Mouse (Mus musculus) embryonic stem cell, embryonic (primary cell): ENCODE data around the gene Hpd.
"Not testable (repeated sequence)": the region's sequence is repeated elsewhere in the genome, so short reads cannot be mapped to it uniquely, and the experiment has no call there.

Source experiments
- CTCF ChIA-PET, 4 experiments: fragments of 300-600 bp in 2 of 4; fragments of 350-600 bp in 2 of 4; sonication (Branson Sonifier 250); formaldehyde crosslinking; loops; one replicate each; lab custom pipeline; 2022; ENCODE audit warnings: inconsistent platforms in 2 of 4; lab: Charles Lee
- POLR2A ChIA-PET, 4 experiments: fragments of 300-600 bp in 2 of 4; fragments of 350-600 bp in 2 of 4; sonication (Branson Sonifier 250); formaldehyde crosslinking; loops; one replicate each; lab custom pipeline; 2022; ENCODE audit warnings: antibody characterized with exemption in 4 of 4, inconsistent platforms in 1 of 4; lab: Charles Lee

Hpd gene

DNA sequence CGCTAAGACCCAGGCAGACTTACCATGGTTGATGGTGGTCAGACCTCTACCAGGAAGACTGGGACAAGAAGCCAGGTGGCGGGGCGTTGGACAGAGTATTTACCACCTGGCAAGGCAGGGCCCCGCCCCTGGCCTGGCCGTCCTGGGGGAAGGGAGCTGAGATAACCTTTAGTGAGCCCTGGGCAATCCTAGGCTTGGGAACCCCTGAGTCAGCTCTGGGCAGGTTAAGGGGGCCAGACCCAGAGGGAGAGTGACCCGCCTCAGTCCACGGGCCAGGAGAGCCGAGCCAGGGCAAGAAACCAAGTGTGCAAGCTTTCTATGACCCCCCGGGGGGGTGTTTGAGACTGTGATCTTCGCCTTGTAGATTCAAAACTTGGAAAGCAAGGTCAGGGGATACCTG, at the start of gene Hpd:
Gene Hpd, minus strand, starts transcription at position 77 of the 400 bp plus-strand sequence.
- ChIA-PET CTCF (interaction anchor here in 2 of 4 experiments (0.6 to 1.3 kb wide), 3 partner anchors 11 to 50 kb away, joined by 3 to 5 read pairs (median 4); partner anchors contain the start of gene Rhof (in 2 of the 2)), POLR2A (interaction anchor here in 1 of 4 experiments (0.7 kb wide), 1 partner anchor 675 kb away, joined by 3 read pairs; no protein-coding TSS in a partner anchor)

DNA sequence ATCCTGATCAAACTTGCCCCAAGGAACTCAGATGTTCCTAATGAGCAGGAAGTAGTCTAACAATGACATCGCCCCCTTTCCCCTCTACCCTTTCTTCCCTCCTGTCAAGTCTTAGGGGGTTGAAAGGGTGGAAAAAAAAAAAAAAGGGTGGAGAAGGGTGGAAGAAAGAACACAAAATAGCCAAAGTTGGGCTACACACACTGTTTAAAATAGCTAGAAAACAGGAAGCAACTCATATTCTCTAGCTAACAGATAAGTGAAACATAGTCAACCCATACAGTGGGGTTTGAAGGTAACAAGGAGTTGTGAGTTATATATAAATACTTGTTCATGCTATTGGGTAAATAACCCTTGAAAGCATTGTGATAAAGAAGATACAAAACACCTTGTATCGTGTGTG, 49.7 kb upstream of the Hpd start:
- POLR2A ChIA-PET, result interaction anchor here in 2 of 4 experiments (0.7 to 1.6 kb wide), 2 partner anchors 10 to 292 kb away, joined by 4 to 6 read pairs; no protein-coding TSS in a partner anchor
- CTCF ChIA-PET, result interaction anchor here (0.5 to 1.0 kb wide), 4 partner anchors 14 to 382 kb away, joined by 3 to 5 read pairs (median 4); no protein-coding TSS in a partner anchor

DNA sequence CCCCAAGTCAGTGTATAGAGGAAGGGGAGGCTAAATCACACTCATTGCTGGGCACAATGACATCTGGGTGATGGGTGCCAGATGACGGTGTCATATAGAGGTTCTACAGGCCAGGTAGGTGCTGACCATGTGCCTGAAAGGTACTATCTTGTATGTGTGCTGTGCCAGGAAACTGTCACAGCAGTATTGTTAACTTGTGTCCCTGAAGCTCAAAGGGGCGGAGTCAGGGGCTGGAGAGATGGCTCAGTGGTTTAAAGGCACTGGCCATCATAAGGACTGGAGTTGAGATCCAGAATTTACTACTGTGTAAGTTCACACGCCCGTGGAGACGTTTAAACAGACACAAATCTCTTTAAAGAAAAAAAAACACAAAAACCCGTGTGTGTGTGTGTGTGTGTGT, 46.8 kb upstream of the Hpd start:
- ChIA-PET POLR2A (interaction anchor here in 2 of 4 experiments (1.2 to 2.4 kb wide), 3 partner anchors 10 to 27 kb away, joined by 4 to 5 read pairs (median 4); no protein-coding TSS in a partner anchor), CTCF (no interaction called here)

DNA sequence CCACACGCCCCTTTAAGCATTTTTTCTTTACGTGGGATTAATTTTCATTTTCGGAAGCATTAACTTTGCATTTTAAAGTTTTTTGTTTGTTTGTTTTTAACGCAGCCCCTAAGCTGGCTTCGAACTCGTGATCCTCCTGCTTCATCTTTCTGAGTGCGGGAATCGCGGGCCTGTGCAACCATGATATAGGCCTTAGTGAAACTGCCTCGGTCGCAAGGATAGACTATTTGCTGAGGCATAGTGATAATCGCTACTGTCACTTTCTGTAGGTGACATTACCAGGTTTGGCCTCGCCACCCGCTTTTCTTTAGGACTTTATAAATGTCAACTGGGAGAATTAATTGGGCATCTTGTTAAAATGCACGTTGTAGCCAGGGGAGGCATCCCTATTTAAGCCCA, 46.0 kb upstream of the Hpd start:
- CTCF ChIA-PET, result interaction anchor here in 3 of 4 experiments (0.6 to 2.0 kb wide), 13 partner anchors 8 to 165 kb away, joined by 3 to 9 read pairs (median 4); partner anchors contain the start of genes Wdr66 (in 2 of the 3) and Rhof (in 1 of the 3)
- POLR2A ChIA-PET, result interaction anchor here in 3 of 4 experiments (0.5 to 1.5 kb wide), 25 partner anchors 9 to 654 kb away, joined by 3 to 7 read pairs (median 4); partner anchors contain the start of genes Wdr66 (in 2 of the 3), Diablo (in 1 of the 3), Kntc1 (in 1 of the 3) and Mlxip (in 1 of the 3)

DNA sequence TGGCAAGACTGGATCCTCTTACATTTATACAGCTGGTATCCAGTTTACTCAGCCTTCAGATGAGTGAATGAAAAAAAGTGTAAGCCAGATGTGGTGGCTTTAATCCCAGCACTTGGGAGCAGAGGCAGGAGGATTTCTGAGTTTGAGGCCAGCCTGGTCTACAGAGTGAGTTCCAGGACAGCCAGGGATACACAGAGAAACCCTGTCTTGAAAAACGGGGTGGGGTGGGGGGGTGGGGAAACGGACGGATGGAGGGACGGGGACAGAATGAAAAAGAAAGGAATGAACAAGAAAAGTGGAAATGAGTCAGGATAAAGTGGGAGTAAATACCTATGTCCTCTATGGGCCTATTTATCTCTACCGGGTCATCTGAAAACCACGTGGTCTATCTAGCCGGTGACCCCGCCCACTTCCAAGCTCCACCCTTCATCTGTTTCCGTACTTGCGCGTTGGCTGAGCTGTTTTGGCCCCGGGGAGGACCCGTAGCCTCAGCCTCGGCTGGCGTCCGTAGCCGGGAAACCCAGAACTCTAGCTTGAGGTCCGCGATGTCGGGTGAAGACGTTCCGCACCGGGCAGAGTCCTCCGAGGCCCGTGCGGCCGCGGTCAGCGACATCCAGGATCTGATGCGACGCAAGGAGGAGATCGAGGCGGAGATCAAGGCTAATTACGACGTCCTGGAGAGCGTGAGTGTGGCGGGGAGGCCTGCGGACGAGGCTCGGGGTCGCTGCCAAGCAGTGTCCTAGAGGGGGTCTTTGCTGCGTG, 45.4 kb upstream of the Hpd start:
- POLR2A ChIA-PET, result interaction anchor here in 3 of 4 experiments (0.5 to 1.5 kb wide), 27 partner anchors 9 to 654 kb away, joined by 3 to 7 read pairs (median 4); partner anchors contain the start of genes Wdr66 (in 2 of the 3), Diablo (in 1 of the 3), Kntc1 (in 1 of the 3) and Mlxip (in 1 of the 3)
- CTCF ChIA-PET, result interaction anchor here (0.5 to 2.0 kb wide), 18 partner anchors 8 to 1350 kb away, joined by 3 to 9 read pairs (median 4); partner anchors contain the start of genes Wdr66 (in 3 of the 4) and Rhof (in 1 of the 4)

DNA sequence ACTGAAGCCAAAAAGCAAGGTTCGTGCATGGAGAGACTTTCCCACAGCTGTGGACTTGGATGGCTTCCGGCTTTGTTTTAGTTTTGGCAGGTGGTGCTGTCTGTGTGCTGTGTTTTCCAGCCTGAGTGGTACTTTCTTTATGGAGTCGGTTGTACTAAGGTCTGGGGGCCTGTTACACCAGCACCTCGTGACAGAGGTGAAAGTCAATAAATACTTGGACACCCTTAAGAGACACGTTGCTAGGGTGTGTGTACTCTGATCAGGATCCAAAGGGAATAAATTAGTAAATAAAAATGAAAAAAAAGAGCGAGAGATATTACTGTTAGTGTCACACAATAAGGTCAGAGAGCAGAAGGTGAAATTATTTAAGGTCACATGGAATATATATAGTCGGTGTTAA, 44.3 kb upstream of the Hpd start:
- ChIA-PET CTCF (interaction anchor here in 3 of 4 experiments (0.5 to 2.0 kb wide), 4 partner anchors 10 to 94 kb away, joined by 3 to 9 read pairs (median 6); partner anchors contain the start of genes Rhof (in 1 of the 3) and Wdr66 (in 1 of the 3)), POLR2A (no interaction called here)

DNA sequence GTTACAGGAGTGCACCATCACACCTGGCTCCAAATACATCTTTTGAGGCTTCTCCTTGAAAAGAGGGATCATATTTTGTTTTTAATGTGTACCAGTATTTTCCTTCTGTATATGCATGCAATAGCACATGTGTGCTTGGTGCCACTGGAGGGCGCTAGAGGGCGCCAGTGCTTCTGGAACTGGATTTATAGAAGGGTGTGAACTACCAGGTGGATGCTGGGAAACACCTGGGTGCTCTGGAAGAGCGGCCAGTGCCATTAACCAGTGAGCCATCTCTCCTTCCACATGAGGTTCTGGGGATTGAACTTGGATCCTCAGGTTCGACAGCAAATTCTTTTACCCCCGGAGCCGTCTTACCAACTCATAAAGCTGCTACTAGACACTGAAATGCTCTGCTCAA, 41.3 kb upstream of the Hpd start:
- CTCF ChIA-PET, result interaction anchor here in 1 of 4 experiments (0.9 kb wide), 1 partner anchor 11 kb away, joined by 3 read pairs; no protein-coding TSS in a partner anchor
- POLR2A ChIA-PET, result interaction anchor here in 1 of 4 experiments (0.6 kb wide), 1 partner anchor 74 kb away, joined by 9 read pairs; no protein-coding TSS in a partner anchor

DNA sequence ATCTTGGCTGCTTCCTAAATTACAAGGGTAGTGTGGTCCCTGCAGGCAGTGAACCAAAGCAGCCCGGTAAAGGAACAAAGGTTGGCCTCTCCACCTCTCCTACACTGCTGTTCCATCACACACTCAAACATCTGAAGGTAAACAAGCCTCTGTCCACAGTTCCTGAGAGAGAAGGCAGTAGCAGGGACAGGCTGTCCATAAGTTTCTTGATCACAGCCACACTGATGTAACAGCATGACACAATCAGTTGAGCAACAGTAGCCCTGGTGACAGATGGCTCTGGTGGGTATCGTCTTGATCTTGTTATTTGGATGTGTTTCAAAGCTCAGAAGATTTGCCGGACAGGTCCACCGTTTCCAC, 40.5 kb upstream of the Hpd start:
- CTCF ChIA-PET, result no interaction called here
- POLR2A ChIA-PET, result interaction anchor here in 1 of 4 experiments (0.6 kb wide), 1 partner anchor 144 kb away, joined by 3 read pairs; no protein-coding TSS in a partner anchor

DNA sequence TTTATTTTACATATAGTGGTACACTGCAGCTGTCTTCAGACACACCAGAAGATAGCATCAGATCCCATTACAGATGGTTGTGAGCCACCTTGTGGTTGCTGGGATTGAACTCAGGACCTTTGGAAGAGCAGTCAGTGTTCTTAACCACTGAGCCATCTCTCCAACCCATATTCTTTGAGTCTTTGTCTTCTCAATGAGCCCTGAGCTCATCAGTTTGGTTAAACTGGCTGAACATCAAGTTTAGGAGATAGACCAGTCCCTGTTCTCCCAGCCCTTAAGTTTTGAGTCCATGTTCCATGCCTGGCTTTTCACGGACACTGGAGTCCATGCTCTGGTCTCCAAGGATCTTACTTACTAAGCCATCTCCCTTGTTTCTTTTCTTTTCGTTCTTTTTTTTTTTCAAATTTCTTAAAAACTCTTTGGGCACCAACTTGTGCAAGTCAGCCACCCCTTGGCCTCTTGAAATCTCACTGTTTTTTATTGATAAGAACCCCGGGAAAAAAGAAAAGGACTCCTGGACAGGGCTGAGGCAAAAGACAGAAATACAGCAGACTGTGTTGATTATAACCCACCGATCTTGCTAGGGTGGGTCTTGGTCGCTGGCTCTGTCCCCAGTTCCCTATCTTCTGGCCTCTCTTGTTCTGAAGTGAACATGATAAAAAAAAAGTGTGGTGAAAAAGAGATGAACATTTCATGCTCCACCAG, 40.0 kb upstream of the Hpd start:
- CTCF ChIA-PET, result not testable (repeated sequence)
- POLR2A ChIA-PET, result interaction anchor here in 1 of 4 experiments (0.6 kb wide), 1 partner anchor 144 kb away, joined by 3 read pairs; no protein-coding TSS in a partner anchor

DNA sequence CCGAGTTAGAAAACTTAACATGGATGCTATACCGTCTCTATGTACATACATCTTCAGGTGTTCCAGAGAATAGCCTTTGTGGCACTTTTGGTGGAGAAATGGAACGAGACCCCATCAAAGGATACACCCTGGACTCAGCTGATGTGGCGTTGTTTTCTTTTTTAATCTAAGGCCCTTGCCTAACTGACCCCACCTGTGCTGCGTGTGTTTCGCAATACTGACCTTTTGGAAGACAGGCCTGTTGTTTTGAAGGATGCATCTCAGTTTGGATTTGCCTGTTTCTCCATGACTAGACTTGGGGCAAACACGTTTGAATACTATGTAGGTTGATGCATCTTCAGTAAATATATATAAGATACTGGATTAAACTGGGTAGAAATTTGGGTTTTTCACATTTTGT, 21.1 kb upstream of the Hpd start:
- POLR2A ChIA-PET, result not testable (repeated sequence)
- CTCF ChIA-PET, result interaction anchor here in 3 of 4 experiments (0.7 kb wide), 4 partner anchors 10 to 1019 kb away, joined by 3 to 8 read pairs (median 4); no protein-coding TSS in a partner anchor

DNA sequence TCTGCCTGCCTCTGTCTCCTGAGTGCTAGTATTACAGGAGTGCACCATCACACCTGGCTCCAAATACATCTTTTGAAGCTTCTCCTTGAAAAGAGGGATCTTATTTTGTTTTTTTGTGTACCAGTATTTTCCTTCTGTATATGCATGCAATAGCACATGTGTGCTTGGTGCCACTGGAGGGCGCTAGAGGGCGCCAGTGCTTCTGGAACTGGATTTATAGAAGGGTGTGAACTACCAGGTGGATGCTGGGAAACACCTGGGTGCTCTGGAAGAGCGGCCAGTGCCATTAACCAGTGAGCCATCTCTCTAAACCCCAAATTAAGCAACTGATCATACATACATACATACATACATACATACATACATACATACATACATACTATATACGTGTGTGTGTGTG, 20.2 kb upstream of the Hpd start:
- ChIA-PET POLR2A (interaction anchor here in 1 of 4 experiments (0.9 to 1.3 kb wide), 2 partner anchors 9 to 26 kb away, joined by 4 read pairs; no protein-coding TSS in a partner anchor), CTCF (interaction anchor here (0.6 to 1.3 kb wide), 8 partner anchors 9 to 1020 kb away, joined by 3 to 8 read pairs (median 4); no protein-coding TSS in a partner anchor)

DNA sequence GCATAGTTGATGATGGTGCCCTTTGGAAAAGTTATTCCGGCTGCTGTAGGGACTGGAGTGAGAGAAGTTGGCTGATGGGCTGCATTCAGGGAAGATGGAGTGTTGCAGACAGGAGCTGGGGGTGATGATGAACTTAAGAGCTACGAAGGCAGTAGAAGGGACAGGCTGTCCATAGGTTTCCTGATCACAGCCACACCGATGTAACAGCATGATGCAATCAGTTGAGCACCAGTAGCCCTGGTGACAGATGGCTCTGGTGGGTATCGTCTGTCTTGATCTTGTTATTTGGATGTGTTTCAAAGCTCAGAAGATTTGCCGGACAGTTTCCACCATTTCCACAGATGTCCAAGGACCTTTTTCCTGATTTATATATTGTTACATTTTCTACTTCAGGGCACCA, 19.5 kb upstream of the Hpd start:
- ChIA-PET POLR2A (interaction anchor here in 2 of 4 experiments (0.5 to 1.3 kb wide), 5 partner anchors 8 to 263 kb away, joined by 3 to 7 read pairs (median 4); no protein-coding TSS in a partner anchor), CTCF (interaction anchor here in 3 of 4 experiments (0.6 to 1.3 kb wide), 5 partner anchors 30 to 278 kb away, joined by 3 to 7 read pairs (median 4); no protein-coding TSS in a partner anchor)

DNA sequence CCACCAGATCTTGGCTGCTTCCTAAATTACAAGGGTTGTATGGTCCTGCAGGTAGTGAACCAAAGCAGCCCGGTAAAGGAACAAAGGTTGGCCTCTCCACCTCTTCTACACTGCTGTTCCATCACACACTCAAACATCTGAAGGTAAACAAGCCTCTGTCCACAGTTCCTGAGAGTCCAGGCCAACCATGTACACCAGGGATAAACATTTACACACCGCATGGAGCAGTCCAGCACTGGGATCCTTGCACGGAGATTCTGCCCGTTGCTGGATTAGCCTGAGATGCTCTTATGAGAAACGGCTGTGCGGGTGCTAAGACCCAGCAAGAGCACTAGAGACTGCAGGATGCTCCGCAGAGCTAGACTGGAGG, 19.0 kb upstream of the Hpd start:
- CTCF ChIA-PET, result interaction anchor here in 1 of 4 experiments (0.8 kb wide), 1 partner anchor 30 kb away, joined by 7 read pairs; no protein-coding TSS in a partner anchor
- POLR2A ChIA-PET, result interaction anchor here in 2 of 4 experiments (0.5 to 1.3 kb wide), 5 partner anchors 8 to 263 kb away, joined by 3 to 7 read pairs (median 4); no protein-coding TSS in a partner anchor

DNA sequence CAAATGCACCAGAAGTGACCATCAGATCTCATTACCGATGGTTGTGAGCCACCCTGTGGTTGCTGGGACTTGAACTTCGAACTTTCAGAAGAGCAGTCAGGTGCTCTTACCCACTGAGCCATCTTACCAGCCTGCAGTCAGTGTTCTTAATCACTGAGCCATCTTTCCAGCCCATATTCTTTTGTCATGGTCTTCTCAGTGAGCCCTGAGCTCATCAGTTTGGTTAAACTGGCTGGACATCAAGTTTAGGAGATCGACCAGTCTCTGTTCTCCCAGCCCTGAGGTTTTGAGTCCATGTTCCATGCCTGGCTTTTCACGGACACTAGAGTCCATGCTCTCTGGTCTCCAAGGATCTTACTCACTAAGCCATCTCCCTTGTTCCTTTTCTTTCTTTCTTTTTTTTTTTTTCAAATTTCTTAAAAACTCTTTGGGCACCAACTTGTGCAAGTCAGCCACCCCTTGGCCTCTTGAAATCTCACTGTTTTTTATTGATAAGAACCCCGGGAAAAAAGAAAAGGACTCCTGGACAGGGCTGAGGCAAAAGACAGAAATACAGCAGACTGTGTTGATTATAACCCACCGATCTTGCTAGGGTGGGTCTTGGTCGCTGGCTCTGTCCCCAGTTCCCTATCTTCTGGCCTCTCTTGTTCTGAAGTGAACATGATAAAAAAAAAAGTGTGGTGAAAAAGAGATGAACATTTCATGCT, 18.4 kb upstream of the Hpd start:
- POLR2A ChIA-PET, result interaction anchor here in 1 of 4 experiments (0.7 kb wide), 1 partner anchor 36 kb away, joined by 7 read pairs; no protein-coding TSS in a partner anchor
- CTCF ChIA-PET, result interaction anchor here in 1 of 4 experiments (0.7 kb wide), 1 partner anchor 73 kb away, joined by 4 read pairs; no protein-coding TSS in a partner anchor

DNA sequence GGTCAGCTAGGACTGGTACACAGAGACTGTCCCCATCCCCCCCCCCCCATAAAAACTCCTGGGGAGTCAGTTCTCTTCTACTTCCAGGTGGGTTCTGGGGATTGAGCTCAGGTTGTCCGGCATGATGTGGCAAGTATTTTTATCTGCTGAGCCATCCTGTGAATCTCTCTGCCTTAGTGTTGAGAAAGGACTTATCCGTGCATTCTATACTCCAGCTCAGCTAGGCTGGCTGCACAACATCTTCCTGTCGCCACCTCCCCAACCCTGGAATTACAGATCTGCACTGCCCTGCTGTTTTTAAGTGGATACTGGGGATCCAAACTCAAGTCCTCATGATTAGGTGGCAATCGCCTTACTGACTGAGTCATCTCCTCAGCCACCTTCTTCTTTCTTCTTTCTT, 16.0 kb upstream of the Hpd start:
- ChIA-PET CTCF (interaction anchor here in 1 of 4 experiments (1.3 kb wide), 1 partner anchor 66 kb away, joined by 3 read pairs; the partner anchor contains the start of gene Rhof), POLR2A (no interaction called here)

DNA sequence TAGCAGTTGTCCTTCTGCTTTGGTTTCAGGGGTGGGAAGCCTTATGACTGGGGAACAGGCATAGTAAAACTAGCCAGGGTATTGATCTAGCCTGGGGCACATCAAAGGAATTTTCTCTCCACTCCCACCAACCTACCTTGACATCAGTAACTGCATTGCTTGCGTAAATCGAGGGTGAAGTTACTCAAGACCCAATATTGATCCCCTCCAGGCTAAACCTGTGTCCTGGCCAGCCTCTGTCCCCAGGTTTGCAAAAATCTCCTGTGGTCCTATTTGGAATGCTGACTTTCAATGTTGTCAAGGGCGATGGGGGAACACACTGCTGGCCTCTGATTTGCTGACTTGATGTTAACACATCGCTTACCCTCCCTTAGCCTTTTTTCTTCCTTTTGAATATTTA, 14.2 kb upstream of the Hpd start:
- CTCF ChIA-PET, result no interaction called here

DNA sequence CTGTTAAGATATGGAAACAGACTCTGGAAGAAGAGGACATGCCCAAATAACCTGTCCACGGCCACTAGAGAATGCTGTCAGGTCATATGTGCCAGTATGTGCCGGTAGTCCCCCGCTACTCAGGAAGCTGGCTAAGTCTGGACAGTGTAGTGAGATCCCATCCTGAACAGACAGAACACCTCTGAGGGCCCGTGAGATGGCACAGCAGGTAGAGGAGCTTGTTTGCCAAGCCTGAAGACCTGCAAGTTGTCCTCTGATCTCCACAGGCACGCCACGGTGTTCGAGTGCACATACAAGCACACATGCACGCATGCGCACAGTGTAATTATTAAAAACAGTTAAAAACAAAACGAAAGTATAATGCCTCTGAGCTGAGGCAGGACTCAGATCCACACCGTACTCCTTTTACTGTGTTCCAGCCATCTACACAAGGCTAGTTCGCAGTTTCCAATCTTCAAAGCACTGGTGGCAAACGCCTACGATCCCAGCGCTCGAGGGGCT, 13.0 kb upstream of the Hpd start:
- CTCF ChIA-PET, result interaction anchor here in 2 of 4 experiments (0.5 to 0.8 kb wide), 2 partner anchors 40 to 132 kb away, joined by 3 to 7 read pairs; no protein-coding TSS in a partner anchor
- POLR2A ChIA-PET, result interaction anchor here in 3 of 4 experiments (0.6 kb wide), 3 partner anchors 28 to 122 kb away, joined by 3 to 6 read pairs (median 3); no protein-coding TSS in a partner anchor

More for the DNA sequence above, 14.2 kb upstream of the Hpd start:
- POLR2A ChIA-PET, result no interaction called here
